Mouse (Mus musculus) liver, embryonic 11.5 days (tissue): ENCODE measurements around the gene Cyct. TPM values are rescaled to one million over a fixed set of nuclear protein-coding genes. Genes with fewer than 3 reads are reported as not detected.

Experiments
- ATAC-seq: fragments of 200-750 bp; cut with Nextera tagmentation; replicated peaks from 2 replicates; pipeline ENCODE4 v1.8.0; 2017; ENCODE audit warnings: moderate number of reproducible peaks, mild to moderate bottlenecking, moderate TSS enrichment, moderate library complexity; ENCODE audit not compliant: low FRiP score
- DNase-seq: peaks from one replicate; pipeline ENCODE4 v3.0.0-alpha.2; 2017; ENCODE audit warnings: low spot score
- H3K27ac ChIP-seq: fragments of 300-500 bp; sonication (generic); 2 replicates; pipeline ENCODE4 v1.5.1; 2014; ENCODE audit warnings: mild to moderate bottlenecking, low read depth, low read length, control low read depth
- H3K27me3 ChIP-seq: fragments of 300-500 bp; sonication (generic); replicated peaks from 2 replicates; pipeline ENCODE4 v1.6.1; 2014; ENCODE audit warnings: low read length, mixed read lengths; ENCODE audit not compliant: control insufficient read depth, insufficient read depth
- H3K36me3 ChIP-seq: fragments of 300-500 bp; sonication (generic); 2 replicates; pipeline ENCODE4 v1.6.1; 2014; ENCODE audit warnings: mild to moderate bottlenecking, low read length, moderate library complexity, mixed read lengths; ENCODE audit not compliant: control insufficient read depth, insufficient read depth
- H3K4me1 ChIP-seq: fragments of 300-500 bp; sonication (generic); replicated peaks from 2 replicates; pipeline ENCODE4 v1.6.1; 2014; ENCODE audit warnings: low read length, mixed read lengths; ENCODE audit not compliant: control insufficient read depth, insufficient read depth
- H3K4me2 ChIP-seq: fragments of 300-500 bp; sonication (generic); 2 replicates; pipeline ENCODE4 v1.6.1; 2014; ENCODE audit warnings: mild to moderate bottlenecking, control low read depth, moderate library complexity
- H3K4me3 ChIP-seq: fragments of 300-500 bp; sonication (generic); 2 replicates; pipeline ENCODE4 v1.5.1; 2014; ENCODE audit warnings: low read depth, low read length, control low read depth
- H3K9ac ChIP-seq: fragments of 300-500 bp; sonication (generic); 2 replicates; pipeline ENCODE4 v1.6.1; 2014; ENCODE audit warnings: low read depth, low read length, control low read depth
- H3K9me3 ChIP-seq: fragments of 300-500 bp; sonication (generic); 2 replicates; pipeline ENCODE4 v1.6.1; 2016; ENCODE audit warnings: low read length, inconsistent platforms, mixed read lengths; ENCODE audit not compliant: control insufficient read depth
- WGBS: fragments of 180-500 bp; shearing (Covaris S2); extraction: QIAGEN DNeasy Blood & Tissue Kit; methylation state at CpG from one replicate; pipeline ENCODE4 v1.1.7; 2014; 5-methylcytosine and 5-hydroxymethylcytosine counted together
- microRNA-seq: library from miRNA; unstranded; fragments of <30 nt; microRNA quantifications from one replicate; pipeline ENCODE4, GENCODE M21; 2017; ENCODE audit warnings: borderline number of aligned reads
- polyA plus RNA-seq: library from polyadenylated mRNA; unstranded; fragments of >200 nt; fragmentation: Nextera tagmentation; extraction: Ambion mirVana; gene quantifications from 2 replicates; pipeline ENCODE4 v1.2.1, GENCODE M21; 2014

The Cyct gene
- polyA plus RNA-seq, 1 experiment from 2014 or later: 0.27 TPM

- Histone ChIP-seq H3K4me3 (no peak overlapping the region), H3K9ac (no peak overlapping the region), H3K27me3 (no peaks in the 10 kb centered on the region), H3K27ac (no peak overlapping the region), H3K9me3 (no peaks in the 10 kb centered on the region), H3K4me2 (no peak overlapping the region), H3K36me3 (no peaks in the 10 kb centered on the region), H3K4me1 (no peaks in the 10 kb centered on the region; the same call in 1 of the 2 replicates)
- ATAC-seq (no peak), DNase-seq (no peak)
- 76% methylated on average over 5 of the region's 5 CpGs for WGBS
Observed at GRCm38 (mm10) chr2:76324463-76324862, 35.8 kb downstream of the Cyct start.

GRCm38 (mm10) chr2:76323185-76323875 is 36.9 kb downstream of the Cyct start:
- no peaks in the 10 kb centered on the region; the same call in 1 of the 2 replicates for H3K4me1 ChIP-seq
- DNase-seq (no peak), ATAC-seq (no peak)
- no peaks in the 10 kb centered on the region for H3K9me3 ChIP-seq
- H3K27ac ChIP-seq: no peak overlapping the region
- H3K27me3 ChIP-seq: no peaks in the 10 kb centered on the region
- 82% methylated on average over 21 of the region's 21 CpGs for WGBS
- no peaks in the 10 kb centered on the region for H3K36me3 ChIP-seq
- H3K4me3 ChIP-seq: no peak overlapping the region
- H3K4me2 ChIP-seq: no peak overlapping the region
- H3K9ac ChIP-seq: no peak overlapping the region

- H3K4me1 ChIP-seq: no peaks in the 10 kb centered on the region; the same call in 1 of the 2 replicates
- H3K9ac ChIP-seq: no peak overlapping the region
- WGBS: 53% methylated on average over 6 of the region's 6 CpGs
- no peak overlapping the region for H3K4me3 ChIP-seq
- H3K27ac ChIP-seq: no peak overlapping the region
- no peaks in the 10 kb centered on the region for H3K36me3 ChIP-seq
- DNase-seq (no peak), ATAC-seq (peak; percentile 91)
- H3K9me3 ChIP-seq: no peaks in the 10 kb centered on the region
- no peaks in the 10 kb centered on the region for H3K27me3 ChIP-seq
- H3K4me2 ChIP-seq: no peak overlapping the region
Observed at GRCm38 (mm10) chr2:76320336-76320735, 39.9 kb downstream of the Cyct start.

GRCm38 (mm10) chr2:76319231-76319630 is 41.0 kb downstream of the Cyct start:
- WGBS: 89% methylated on average over 6 of the region's 6 CpGs
- no peaks in the 10 kb centered on the region; the same call in 1 of the 2 replicates for H3K4me1 ChIP-seq
- no peaks in the 10 kb centered on the region for H3K36me3 ChIP-seq
- no peak for ATAC-seq
- H3K27ac ChIP-seq: no peak overlapping the region
- no peak overlapping the region for H3K4me3 ChIP-seq
- H3K4me2 ChIP-seq: no peak overlapping the region
- H3K9me3 ChIP-seq: no peaks in the 10 kb centered on the region
- no peak for DNase-seq
- H3K9ac ChIP-seq: no peak overlapping the region
- H3K27me3 ChIP-seq: no peaks in the 10 kb centered on the region

Small RNA genes within 50 kb of the gene (microRNA-seq; reads per million reads assigned to microRNA genes)
- gene Gm44337: not detected

Other genes starting within 250 kb of the Cyct start
- gene Pde11a, start 21.7 kb downstream of the Cyct start, polyA plus RNA-seq: 0.12 and 0.40 TPM in 2 replicates
- 12.0 TPM in 2 replicates for gene Rbm45, start 9.5 kb upstream of the Cyct start, polyA plus RNA-seq
- 3.0 and 3.4 TPM in 2 replicates for gene Osbpl6, start 46.1 kb upstream of the Cyct start, polyA plus RNA-seq